Mouse (Mus musculus) c-Kit-negative CD71-positive TER-119-positive erythroid progenitor cells, embryonic 14.5 days (primary cell): ENCODE data around the gene Sft2d2.

ENCODE experiments used
- DNase-seq: peaks from one replicate; pipeline ENCODE4 v3.0.0-alpha.2; 2013; ENCODE audit warnings: low read depth, low spot score

Gene Sft2d2

DNA sequence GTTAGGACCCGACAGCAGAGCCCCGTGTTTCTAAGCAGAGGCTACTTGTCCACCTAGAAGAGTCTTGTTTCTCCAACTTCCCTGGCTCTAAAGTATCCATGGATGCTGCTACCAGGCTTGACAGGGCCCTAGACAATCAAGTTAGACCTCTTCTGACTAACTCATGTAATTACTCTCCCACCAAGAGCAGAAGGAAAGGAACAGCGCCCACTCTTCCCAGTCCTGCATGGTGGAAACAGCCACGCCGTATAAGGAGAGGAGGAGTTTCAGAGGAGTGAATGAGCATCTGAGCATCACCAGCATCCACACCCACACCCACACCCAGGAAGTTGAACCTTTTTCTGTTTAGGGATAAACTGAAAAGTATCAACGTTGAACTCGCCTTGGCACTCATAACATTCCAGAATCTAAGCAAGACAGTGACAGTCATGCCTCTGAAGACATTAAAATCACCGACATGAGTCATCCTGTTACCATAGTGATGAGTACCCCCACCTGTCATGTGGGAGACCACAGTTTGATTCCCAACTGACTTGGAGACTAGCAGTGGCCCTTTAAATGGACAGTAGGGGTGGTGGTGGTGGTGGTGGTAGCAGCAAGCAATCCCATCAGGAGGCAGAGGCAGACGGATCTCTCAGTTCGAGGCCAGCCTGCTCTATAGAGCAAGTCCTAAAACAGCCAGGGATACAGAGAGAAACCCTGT lies 3.5 kb downstream of the Sft2d2 start:
- no peak for DNase-seq

DNA sequence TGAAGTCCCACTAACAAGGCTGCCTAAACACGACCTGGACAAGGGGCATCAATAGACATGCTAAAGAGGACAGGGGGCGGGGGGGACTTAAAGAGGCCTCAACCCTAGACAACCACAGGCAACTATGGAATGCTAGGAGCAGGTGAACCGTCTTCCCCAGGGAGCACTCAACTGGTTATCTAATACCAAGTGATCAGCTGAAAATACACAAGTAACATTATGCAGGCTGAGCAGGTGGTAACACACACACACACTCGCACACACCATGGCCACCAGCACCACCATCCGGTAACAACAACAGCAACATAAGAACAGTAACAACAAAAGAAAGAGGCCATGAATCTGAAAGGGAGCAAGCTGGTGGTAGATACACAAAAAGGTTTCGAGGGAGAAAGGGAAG lies 4.2 kb downstream of the Sft2d2 start:
- DNase-seq = no peak

DNA sequence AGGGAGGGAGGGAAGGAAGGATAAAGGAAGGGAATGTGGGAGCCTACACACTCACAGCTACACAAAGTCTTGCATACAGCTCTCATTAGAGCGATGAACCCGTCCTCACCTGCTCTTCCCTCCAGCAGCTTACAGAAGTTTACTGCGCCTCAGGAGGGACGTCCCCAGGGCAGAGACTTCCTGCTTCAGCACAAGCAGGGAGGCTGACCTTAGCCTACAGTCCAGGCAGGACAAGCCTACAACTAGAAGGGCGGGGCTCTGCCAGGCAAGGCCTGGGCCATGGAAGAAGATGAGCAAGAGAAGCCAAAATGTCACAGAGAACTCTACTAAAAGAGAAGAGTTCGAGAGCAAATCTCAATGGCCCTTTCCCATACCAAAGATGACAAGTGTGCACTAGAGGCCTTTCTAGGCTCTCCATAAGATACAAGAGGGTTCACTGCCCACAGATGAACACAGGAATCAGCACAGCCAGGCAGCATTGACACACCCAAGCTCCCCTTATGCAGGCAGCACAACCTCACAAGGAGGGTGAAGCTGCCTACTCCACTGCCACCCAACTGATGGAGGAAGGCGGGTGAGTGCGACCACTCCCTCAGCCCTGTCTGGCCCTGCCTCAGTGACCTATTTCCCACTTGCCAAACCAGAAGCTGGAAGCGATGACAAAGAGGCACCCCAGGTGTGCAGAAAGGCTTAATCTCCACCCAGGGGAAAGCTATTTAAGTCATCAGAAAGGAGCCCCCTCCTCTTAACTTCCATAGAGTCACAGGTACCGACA lies 5.2 kb downstream of the Sft2d2 start:
- no peak for DNase-seq

DNA sequence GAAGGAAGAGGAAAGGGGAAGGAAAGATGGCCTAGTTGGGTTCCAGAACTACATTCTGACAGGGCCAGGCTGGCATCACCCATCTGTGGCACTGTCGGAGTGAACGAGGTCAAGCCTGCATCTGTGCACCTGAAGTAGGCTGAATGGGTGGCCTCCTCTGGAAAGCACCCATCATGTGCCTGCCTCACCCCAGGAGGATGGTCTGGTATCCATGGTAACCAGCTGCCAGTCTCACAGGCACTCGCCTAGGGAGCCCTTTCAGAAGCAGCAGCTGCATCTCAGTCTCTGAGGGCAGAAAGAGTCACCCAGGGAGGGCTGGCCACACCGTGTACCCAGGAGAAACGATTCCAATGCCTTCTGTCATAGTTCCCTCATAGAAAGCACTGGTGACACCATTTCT lies 6.9 kb downstream of the Sft2d2 start:
- DNase-seq = no peak

DNA sequence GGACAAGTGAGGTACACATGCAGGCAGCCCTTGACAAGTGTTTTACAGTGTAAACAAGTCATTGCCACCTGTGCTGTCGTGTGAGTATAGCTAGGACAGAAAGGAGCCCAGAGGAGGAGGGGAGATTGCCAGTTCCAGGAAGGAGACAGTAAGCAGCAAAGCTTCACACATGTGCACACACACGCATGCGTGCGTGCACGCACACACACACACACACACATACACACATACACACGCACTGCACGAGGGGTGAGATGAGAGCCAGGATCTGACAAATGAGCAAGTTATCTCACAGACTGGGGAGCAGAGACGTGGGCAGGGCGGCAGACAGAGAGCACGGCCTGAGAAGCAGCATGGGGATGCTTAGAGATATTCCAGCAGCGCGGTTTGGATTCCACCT lies 7.7 kb downstream of the Sft2d2 start:
- no peak for DNase-seq

DNA sequence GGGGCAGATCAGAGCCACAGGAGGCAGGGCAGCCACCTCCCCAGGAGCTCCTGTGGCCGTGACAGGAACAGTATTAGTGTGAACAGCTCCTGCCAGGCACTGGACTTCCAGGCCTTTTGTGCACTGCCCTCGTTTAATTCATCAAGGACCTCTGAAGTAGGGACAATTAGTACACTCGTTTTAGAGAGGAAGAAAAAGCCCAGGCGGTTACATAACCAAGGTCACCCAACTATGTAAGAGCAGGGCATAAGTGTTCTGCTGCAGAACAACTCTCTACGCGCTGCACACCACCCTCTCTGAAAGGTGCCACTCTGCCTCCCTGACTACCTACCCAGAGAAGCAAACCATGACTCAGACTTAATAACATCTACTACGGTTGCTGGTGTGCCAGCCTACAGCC lies 9.1 kb downstream of the Sft2d2 start:
- DNase-seq = no peak

DNA sequence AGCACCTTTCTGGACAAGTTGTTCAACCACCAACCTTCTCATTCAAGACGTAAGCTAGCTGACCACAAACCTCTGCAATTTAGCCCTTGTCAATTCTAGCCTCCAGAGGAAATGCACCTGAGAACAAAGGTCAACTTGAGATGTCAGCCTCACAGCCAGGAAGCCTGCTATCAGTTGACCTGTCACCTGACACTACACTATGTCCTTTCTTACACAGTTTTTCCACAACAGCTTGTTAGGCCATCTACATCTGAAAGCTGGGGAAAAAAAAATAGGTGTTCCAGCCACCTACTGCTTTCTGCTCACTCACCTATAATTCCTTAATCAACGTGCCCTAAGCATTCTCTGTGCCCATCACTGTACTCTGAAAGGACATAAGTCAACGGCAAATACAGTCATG lies 10.1 kb downstream of the Sft2d2 start:
- DNase-seq = no peak

DNA sequence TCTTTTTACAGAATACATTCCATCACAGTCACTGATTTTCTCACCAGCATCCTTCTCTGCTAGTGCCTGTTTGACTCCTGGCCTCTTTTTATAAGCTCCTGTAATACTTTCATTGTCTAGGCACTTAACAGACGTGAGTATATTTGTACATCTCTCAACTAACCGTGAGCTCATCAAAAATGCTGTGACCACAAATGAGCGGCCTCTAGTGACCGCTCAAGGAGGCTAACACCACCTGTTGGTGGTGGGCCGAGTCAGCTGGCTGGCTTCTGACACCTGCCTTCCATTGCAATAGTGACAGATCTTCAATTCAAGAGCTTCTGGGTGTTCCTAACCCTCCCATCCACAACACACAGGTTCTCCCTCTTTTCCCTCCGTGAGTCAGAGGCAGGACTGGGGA lies 10.8 kb downstream of the Sft2d2 start:
- DNase-seq = no peak

DNA sequence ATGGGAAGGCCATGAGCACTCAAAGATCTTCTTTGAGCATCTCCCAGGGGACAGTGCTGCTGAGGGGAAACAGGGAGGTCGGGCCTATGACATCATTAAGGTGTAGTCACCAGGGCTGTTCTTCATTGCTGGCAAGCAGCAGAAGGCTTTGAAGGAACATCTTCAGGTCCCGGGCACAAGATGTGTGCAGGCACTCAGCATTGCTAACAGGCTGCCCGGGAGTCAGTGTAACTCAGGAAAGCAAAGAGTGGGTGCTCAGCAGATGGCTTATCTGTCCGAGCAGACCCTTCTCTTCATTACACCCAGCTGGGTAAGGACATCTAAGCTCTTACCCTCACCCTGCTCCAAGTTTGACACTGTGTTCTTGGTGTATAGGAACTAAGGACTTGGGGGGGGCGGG lies 14.9 kb downstream of the Sft2d2 start:
- no peak for DNase-seq

DNA sequence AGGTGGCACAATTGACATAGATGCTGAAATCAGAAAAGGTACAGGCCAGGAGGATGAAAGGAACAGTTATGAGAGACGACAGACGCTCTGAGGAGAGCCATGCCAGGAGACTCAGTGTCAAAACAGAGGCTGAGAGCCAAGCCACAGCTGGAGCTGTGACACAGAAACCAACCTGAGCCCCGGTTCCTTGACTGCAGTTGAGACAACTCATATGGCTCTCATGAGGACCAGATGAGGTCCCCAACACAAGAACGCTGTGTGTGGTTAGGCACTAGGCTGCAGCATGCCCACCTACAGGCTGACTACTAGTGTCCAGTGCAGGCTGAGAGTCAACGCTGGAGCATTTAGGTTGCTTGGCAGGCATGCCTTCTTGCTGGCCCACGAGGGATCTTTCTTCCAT lies 16.2 kb downstream of the Sft2d2 start:
- DNase-seq = no peak

DNA sequence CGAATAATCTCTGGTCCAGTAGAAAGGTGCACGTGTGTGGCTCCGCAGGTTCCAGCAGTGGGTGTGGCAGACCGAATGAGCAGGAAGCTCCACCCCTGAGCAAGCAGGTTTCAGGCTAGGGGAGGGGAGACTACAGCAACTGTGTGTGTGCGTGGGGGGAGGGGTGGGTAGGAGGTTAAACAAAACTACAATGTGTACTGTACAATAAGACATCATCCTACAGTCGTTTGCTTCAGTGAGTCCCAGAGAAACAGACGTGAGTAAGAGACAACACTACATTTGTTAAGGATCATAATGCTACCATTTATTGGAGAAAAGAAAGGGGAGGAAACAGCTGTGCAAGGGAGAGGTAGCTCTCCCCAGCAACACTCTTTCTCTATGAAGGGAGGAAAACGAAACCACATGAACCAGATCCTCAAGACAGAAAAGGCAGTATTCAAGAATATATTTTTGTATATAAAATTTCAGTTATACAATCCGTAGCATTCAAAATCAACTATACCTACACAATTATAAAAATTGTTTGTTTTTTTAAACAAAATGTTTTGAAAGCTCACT lies 20.1 kb downstream of the Sft2d2 start:
- DNase-seq = no peak

DNA sequence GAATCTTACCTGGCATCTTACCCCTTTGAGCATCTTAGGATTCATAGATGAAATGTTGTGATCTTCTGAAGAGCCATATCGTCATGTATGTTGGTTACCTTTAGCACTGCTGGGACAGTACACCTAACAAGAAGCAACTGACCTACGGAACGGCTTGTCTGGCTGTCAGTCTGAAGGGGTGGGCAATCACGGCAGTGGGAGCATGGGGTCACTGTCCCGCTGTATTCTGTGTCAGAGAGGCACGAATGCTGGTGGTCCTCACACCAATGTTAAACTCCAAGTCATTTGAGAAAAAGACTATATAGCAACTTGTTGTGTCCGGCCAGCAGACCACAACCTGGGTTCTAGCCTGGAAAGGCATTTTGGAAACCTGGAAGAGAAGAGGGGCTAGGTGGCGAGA lies 23.0 kb downstream of the Sft2d2 start:
- DNase-seq = no peak

DNA sequence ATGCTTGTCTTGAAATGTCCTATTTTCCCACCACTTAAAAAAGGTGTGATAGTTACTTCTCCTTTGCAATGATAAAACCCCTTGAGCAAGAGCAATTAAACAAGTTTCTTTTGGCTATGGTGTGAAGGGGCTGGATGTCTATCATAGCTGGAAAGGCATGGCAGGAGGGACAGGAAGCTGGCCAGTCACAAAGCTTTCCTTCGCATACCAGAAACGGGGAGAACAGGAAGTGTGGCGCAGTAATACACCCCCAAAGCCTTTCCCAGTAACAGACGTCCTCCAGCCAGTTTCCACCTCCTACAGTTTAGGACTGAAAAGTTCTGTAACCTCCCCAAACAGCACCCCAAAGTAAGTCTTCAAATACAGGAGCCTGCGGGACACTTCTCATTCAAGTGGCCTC lies 24.1 kb downstream of the Sft2d2 start:
- no peak for DNase-seq

DNA sequence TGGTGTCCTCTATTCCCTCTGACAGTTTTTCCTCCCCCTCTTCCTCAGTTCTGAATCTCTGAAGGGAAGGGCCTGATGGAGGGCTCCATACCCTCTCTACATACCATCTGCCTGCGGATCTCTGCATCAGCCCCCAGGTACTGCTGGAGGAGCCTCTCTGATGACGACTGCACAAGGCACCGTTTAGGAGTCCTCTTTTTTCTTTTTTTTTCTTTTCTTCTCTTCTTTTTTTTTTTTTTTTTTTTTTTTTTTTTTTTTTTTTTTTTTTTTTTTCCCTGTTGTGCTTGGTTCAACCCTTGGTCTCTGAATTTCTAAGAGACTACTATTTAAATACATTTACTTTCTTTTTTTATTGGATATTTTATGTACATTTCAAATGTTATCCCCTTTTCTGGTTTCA lies 24.8 kb downstream of the Sft2d2 start:
- no peak for DNase-seq

DNA sequence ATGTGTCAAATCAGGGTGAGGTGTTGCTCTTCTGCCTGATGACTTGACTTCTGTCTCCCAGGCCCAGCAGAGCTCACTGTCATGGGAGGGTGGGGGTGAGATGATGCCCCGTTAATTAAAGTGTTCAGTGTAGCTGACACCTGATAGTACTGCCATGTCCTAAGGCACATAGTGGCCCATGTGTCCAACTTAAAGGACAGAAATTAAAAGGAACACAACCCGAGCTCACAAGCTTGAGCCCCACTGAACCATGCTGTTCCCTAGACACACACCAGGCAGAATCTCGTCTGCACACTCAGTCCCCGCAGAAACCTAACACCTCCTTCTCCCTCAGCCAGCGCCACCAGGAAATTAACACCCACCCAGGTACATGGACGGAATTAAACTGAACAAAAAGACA lies 29.3 kb downstream of the Sft2d2 start:
- DNase-seq = no peak

DNA sequence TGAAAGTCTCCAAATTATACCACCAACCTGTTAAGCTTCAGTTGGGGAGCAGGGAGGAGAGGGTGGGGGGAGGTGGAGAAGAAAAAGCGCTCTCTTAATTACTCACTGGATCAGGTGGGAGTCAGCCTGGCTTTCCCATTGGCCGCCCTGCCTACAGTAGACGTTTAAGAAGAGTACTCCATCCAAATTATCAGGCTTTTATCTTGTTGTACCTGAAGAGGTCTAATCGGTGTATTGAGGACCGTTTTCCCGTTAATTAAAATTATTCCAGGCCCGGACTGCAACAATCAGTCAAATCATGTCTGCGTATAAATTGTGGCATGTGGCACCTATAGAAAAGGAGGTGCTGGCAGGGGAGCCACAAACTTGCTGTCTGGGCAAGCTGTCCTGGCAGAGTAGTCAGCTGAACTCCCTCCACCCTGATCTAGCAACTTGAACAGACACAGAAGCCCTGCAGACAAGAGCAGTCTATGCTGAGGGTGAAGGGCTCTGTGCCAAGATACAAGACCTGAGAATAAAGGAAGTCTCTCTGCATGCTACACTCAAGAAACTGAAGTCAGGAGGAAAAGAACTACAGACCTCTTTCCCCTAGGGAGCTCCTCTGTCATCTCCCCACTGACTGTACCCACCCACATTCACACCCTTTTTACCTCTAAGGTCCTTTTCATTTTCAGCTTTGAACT lies 33.4 kb downstream of the Sft2d2 start, which contains the start of gene Tbx19:
TSS of gene Tbx19 (minus strand) at position 51 of the 683 bp plus-strand sequence.
- DNase-seq = no peak

DNA sequence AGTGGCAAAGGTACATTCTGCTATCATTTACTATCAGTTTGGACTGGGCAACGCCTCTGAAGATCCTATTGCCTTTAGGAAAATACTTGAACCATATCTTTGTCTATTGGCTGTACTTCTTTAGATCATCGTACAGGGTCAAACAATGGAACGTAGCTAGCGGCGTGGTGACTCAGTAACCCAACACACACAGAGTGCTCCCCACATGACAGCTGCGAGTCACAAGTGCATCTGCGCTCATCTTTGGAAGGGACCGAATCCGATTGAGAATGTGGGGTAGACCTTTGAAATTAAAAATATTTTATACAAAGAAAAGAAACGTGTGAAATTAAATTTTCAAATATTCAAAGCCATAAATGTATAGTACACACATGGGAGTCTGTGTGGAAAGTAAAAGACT lies 35.4 kb downstream of the Sft2d2 start:
- no peak for DNase-seq

DNA sequence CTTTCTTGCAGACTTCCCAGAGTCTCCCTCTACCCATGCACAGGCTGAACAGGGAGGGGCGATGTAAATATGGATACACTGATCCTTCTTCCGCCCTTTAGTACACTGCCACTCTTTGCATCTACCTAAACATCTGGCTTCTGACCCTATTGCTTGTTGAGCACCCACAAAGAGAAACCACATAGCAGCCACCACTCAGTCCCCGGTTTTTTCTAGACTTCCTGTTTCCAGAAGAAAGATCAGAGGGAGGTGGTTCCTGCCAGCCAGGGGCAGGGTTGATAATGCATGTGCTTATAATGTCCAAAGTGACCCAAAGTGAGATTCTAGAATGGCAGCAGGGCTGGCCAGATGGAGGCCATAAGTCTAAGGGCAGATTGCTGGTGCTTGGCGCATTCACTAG lies 40.1 kb downstream of the Sft2d2 start:
- no peak for DNase-seq

DNA sequence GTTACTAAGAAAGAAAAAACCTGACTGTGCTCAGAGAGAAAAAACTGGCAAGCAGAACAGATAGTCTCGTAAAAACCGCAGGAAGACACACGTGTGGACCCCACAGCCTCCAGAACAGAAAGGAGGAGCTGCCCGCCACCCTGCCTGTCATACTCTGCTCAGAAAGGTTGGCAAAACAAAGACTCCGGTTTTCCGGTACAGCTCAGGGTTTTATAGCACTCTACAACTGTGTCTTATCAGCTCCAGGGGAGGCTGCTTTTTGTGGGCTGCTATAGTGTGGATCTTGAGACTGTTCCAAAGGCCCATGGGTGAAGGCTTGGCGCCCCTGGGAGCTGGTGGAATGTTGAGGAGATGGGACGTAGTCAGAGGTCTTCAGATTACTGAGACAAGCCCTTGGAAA lies 43.0 kb downstream of the Sft2d2 start:
- DNase-seq = no peak

DNA sequence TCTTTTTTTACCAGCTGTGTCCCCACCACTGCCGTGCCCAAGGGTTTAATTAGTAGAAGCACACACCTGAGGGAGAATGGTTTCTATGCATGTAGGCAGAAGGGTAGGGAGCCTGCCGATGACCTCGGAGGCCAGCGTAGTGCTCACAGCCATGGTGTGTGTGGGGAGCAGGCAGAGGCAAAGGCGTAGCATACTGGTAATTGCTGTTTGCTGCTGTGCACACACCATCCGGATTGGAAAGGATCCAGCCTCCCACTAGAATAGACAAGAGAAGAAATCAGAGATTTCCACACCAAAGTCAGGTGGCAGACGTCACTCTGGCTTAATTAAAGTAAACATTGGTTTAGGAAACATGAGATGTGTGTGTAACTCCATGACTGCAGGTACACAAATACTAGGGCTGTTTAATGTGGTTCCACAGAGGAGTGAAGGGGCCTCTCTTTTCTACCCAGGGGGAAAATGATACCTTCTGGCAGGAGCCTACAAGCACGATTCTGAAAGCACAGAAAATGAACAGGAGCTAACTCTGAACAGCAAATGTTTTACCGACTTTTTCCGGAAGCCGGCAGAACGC lies 51.8 kb downstream of the Sft2d2 start:
- DNase-seq = no peak

DNA sequence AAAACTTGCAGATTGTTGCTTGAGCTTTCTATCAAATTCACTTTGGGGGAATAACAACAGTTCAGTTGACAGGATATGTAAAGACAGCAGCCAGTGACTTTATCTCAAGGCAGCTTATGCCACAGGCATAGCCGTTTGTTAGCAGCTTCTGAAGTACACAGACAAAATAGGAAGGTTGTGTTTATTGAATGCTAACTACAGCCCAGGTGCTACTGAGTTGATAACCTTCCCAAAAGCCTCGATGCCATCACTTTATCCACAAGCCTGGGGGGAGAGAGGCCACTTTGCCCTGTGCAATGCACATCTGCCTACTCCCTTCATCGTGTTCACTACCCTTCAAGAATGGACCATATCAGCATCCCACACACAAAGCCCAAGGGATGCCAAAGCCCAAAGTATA lies 54.0 kb downstream of the Sft2d2 start:
- DNase-seq = no peak

DNA sequence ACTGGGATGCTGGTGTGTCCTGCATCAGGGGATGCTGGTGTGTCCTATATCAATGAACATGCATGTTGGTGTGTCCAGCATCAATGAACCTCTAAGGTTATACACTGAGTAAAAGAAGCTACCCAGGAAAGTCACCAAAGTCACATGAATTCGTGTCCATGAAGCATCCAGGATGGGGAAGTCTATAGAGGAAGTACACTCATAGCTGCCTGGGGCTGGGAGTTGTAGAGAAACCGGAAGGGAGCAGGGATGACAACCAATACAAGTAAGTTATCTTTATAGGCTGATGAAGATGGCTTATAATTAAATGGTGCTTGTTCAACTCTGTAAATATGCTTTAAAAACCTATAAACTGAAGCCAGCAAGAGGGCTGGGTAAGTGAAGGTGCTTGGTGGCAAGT lies 60.4 kb downstream of the Sft2d2 start:
- DNase-seq = no peak
